Mouse (Mus musculus): ENCODE data around the gene Mllt6.

GRCm38 (mm10) chr11:97661648-97662133, 1.5 kb upstream of the Mllt6 start:
- no peak for TF ChIP-seq POLR2A (IDR thresholded peaks at IDR 0.05; ENCODE audit: extremely low read depth, insufficient read depth, low read length)
- no peak for TF ChIP-seq CTCF (IDR thresholded peaks at IDR 0.05; ENCODE audit: extremely low read depth, insufficient read depth, low read length)

All from cortical plate, adult 2 months (tissue).